Mouse (Mus musculus) spleen, adult 2 months (tissue): Measurements from ENCODE around the gene Syngr3. TPM values are rescaled to one million over a fixed set of nuclear protein-coding genes. Genes with fewer than 3 reads are reported as not detected.
A peak's percentile ranks its signal among the peaks of the same experiment; 100 is the strongest.
"Not testable (repeated sequence)": the region's sequence is repeated elsewhere in the genome, so short reads cannot be mapped to it uniquely, and the experiment has no call there.

Experiments used
- DNase-seq, 2 experiments: peaks; one replicate each; pipeline versions ENCODE4 v3.0.0 to v3.0.0-alpha.2; 2012 to 2021; ENCODE audit warnings: low spot score in 2 of 2, low read depth in 1 of 2
- H3K27ac ChIP-seq: fragments of 200-500 bp; 2 replicates; pipeline ENCODE4 v1.5.1; 2012; ENCODE audit warnings: low read length, inconsistent platforms; ENCODE audit not compliant: insufficient read depth
- H3K27me3 ChIP-seq: fragments of 200-500 bp; 2 replicates; pipeline ENCODE4 v1.6.1; 2012; ENCODE audit warnings: mild to moderate bottlenecking, moderate library complexity, low read length, inconsistent platforms; ENCODE audit not compliant: control insufficient read depth, insufficient read depth
- H3K36me3 ChIP-seq: fragments of 200-500 bp; 2 replicates; pipeline ENCODE4 v1.6.1; 2012; ENCODE audit warnings: mild to moderate bottlenecking, low read length, inconsistent platforms; ENCODE audit not compliant: control insufficient read depth, insufficient read depth
- H3K4me1 ChIP-seq: fragments of 200-500 bp; 2 replicates; pipeline ENCODE4 v1.6.1; 2011; ENCODE audit warnings: inconsistent platforms; ENCODE audit not compliant: control insufficient read depth, insufficient read depth, insufficient read length
- H3K4me3 ChIP-seq: fragments of 200-500 bp; 2 replicates; pipeline ENCODE4 v1.5.1; 2011; ENCODE audit warnings: mild to moderate bottlenecking, inconsistent platforms; ENCODE audit not compliant: insufficient read depth, insufficient read length; ENCODE audit errors: extremely low read depth
- CTCF ChIP-seq: fragments of 200-500 bp; IDR thresholded peaks from 2 replicates; pipeline ENCODE4 v1.5.1; 2011; ENCODE audit warnings: mild to moderate bottlenecking, inconsistent platforms; ENCODE audit not compliant: insufficient read depth, insufficient read length, insufficient replicate concordance; ENCODE audit errors: extremely low read depth
- POLR2A ChIP-seq: fragments of 200-500 bp; IDR thresholded peaks from 2 replicates; pipeline ENCODE4 v1.6.1; 2011; ENCODE audit warnings: low read depth, low read length, inconsistent platforms
- WGBS: fragments of 180-500 bp; shearing (Covaris S2); methylation state at CpG from one replicate; pipeline ENCODE4 v1.1.7; 2018; 5-methylcytosine and 5-hydroxymethylcytosine counted together
- polyA plus RNA-seq: library from polyadenylated mRNA; depleted of rRNA; stranded (reverse); fragments of >200 nt; gene quantifications from 2 replicates; pipeline ENCODE4 v1.2.3, GENCODE M21; 2012

Gene Syngr3
- polyA plus RNA-seq, 1 experiment = 0.23 TPM

DNA sequence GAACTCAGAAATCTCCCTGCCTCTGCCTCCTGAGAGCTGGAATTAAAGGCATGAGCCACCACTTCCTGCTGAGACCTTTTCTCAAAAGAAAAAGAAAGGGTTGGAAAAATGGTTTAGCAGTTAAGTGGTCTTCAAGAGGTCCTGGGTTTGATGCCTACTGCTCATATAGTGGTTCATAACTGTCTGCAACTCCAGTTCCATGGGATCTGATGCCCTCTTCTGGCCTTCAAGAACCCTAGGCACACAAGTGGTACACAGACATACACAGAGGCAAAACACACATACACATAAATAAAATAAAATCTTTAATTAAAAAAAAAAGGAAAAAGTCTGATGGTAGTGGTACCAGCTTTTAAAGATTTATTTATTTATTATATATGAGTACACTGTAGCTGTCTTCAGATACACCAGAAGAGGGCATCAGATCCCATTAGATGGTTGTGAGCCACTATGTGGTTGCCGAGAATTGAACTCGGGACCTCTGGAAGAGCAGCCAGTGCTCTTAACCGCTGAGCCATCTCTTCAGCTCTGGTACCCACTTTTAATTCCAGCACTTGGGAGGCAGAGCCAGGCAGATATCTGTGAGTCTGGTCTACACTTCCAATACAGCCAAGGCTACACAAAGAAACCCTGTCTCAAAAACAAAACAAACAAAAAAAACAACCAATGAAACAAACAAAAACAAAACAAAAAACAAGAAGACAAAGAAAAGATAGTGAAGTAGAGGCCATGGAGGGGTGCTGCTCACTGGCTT, 36.1 kb upstream of the Syngr3 start:
- TF ChIP-seq CTCF (no peak), POLR2A (no peak)
- Histone ChIP-seq H3K27me3 (no peaks in the 10 kb centered on the region), H3K27ac (no peak overlapping the region), H3K4me3 (no peak overlapping the region), H3K36me3 (peaks cover 10% of the 10 kb centered on the region), H3K4me1 (peaks cover 7% of the 10 kb centered on the region)
- DNase-seq = no peak
- 75% methylated on average over 3 of the region's 3 CpGs for WGBS

DNA sequence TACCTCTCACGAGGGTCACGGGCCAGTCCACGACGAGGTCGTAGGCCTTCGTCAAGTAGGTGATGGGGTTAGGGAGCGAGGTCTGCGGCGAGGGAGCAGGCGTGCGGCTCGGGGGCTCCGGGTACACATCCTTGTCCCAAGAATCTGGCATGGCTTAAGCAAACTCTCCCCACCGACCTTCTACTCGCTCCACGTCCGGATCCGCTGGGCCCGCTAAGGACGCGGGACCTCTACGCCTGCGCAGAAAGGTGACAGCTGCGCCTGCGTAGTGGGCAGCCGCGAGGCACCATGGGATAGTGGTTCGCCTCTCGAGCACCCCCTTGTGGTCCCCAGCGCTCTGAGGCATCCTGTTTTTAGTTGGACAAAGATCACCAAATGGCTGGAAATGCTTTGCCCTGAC, 34.4 kb upstream of the Syngr3 start, which contains the start of gene Ndufb10:
Gene Ndufb10 (minus strand): TSS at position 295 of the 400 bp plus-strand sequence.
- WGBS = 0% methylated on average over 30 of the region's 30 CpGs
- peak within 1 kb of the TSS; percentile 89 for H3K27ac ChIP-seq
- TF ChIP-seq POLR2A (peak; percentile 93), CTCF (peak; percentile 94)
- peaks cover 7% of the 10 kb centered on the region for H3K4me1 ChIP-seq
- peak; percentile 82 to 93 for DNase-seq
- H3K4me3 ChIP-seq = peak within 1 kb of the TSS; percentile 98
- H3K27me3 ChIP-seq = no peaks in the 10 kb centered on the region
- peaks cover 12% of the 10 kb centered on the region for H3K36me3 ChIP-seq

DNA sequence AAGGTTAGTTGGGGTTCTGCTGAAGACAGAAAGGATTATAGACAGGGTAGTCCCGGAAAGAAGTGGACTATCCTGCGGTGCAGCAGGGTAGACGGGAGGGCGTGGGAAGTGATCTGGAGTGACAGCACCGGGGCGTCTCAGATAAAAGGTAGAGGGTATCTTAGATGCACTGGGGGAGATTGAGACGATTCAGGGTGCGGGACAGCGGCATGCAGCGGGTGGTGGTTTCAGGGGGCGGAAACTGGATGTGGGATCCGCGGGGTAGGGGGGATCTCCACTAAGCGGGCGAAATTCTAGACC, 34.1 kb upstream of the Syngr3 start:
- Histone ChIP-seq H3K27ac (peak overlapping the region; percentile 89), H3K27me3 (no peaks in the 10 kb centered on the region), H3K4me1 (peaks cover 7% of the 10 kb centered on the region), H3K4me3 (peak overlapping the region; percentile 98), H3K36me3 (peaks cover 12% of the 10 kb centered on the region)
- DNase-seq = no peak
- WGBS = under 1% methylated on average over 15 of the region's 15 CpGs
- TF ChIP-seq POLR2A (no peak), CTCF (no peak)

GRCm38 (mm10) chr17:24723122-24723880, 33.5 kb upstream of the Syngr3 start:
- peaks cover 7% of the 10 kb centered on the region for H3K4me1 ChIP-seq
- no peak for DNase-seq
- H3K27ac ChIP-seq = peak overlapping the region; percentile 89; the same call in 1 of the 2 replicates
- peaks cover 12% of the 10 kb centered on the region for H3K36me3 ChIP-seq
- no peaks in the 10 kb centered on the region for H3K27me3 ChIP-seq
- TF ChIP-seq CTCF (no peak), POLR2A (no peak)
- WGBS = 3% methylated on average over 12 of the region's 12 CpGs
- peak overlapping the region; percentile 98 for H3K4me3 ChIP-seq

DNA sequence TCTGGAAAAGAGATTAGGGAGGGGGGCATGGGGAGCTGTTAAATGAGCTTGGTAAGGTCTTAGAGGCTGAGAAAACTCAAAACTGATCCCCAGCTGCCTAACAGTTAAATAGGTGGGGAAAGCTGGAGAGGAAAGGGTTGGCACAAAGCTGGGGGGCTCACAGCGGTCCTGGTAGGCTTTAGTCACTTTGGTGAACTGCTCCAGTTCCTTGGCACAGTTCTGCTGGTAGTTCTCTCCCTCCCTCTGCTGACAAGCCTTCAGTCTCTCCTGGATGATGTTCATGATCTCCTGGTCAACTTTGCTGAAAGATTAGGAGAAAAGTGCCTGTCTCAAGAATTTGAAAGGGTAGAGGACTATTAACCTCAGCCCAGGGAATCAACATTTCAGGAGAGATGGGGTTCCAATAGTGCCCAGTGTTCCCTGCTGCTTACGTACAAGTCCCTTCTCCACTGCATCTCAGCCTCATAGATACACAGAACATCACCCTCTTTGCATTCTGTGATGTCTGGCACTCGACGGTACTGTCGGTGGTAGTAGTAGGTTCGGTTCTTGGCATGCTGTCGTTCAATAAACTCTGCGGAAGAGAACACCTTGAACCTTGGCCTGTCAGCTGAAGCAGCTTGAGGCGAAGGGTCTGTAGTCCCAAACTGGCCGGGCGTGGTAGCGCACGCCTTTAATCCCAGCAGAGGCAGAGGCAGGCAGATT, 32.6 kb upstream of the Syngr3 start:
- Histone ChIP-seq H3K27ac (no peak overlapping the region), H3K36me3 (peaks cover 12% of the 10 kb centered on the region), H3K4me3 (no peak overlapping the region), H3K27me3 (no peaks in the 10 kb centered on the region), H3K4me1 (peaks cover 7% of the 10 kb centered on the region)
- TF ChIP-seq POLR2A (no peak), CTCF (no peak)
- DNase-seq = no peak
- WGBS = 57% methylated on average over 13 of the region's 13 CpGs

GRCm38 (mm10) chr17:24721383-24721955, 31.7 kb upstream of the Syngr3 start:
- not testable (repeated sequence) for H3K4me3 ChIP-seq, H3K4me1 ChIP-seq, H3K27me3 ChIP-seq, H3K27ac ChIP-seq, DNase-seq
- peaks cover 12% of the 10 kb centered on the region for H3K36me3 ChIP-seq
- 60% methylated on average over 7 of the region's 7 CpGs for WGBS

DNA sequence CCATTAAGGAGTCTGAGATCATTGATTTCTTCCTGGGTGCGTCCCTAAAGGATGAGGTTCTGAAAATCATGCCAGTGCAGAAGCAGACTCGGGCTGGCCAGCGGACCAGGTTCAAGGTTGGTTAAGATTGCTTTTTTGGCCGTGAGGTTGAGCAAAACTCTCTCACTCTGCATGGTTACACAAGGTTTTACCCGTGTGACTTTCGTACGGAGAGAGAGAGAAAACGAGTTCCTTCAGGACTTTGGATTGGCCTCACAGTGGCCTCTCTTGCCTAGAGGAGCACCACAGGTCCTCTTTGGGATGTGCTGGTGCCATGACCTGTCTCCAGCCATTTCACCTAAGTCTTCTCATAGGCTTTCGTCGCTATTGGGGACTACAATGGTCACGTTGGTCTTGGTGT, 30.9 kb upstream of the Syngr3 start:
- WGBS = 2% methylated on average over 11 of the region's 11 CpGs
- H3K27me3 ChIP-seq, H3K4me1 ChIP-seq, H3K27ac ChIP-seq, DNase-seq: not testable (repeated sequence)
- Histone ChIP-seq H3K36me3 (peaks cover 14% of the 10 kb centered on the region), H3K4me3 (peak overlapping the region; percentile 66)
